Mouse (Mus musculus) MEL (cell line): ENCODE data around the gene Szt2. TPM values are rescaled to one million over a fixed set of nuclear protein-coding genes. Genes with fewer than 3 reads are reported as not detected.

Experiments
- DNase-seq: peaks from one replicate; pipeline ENCODE4 v3.0.0; 2011; ENCODE audit warnings: low read depth, low spot score
- H3K27ac ChIP-seq: 2 replicates; pipeline ENCODE4 v1.5.1; 2012; ENCODE audit warnings: low read depth, mild to moderate bottlenecking, control low read depth, low read length, moderate library complexity; ENCODE audit not compliant: control insufficient read depth
- H3K27me3 ChIP-seq, 2 experiments: fragments of 150-350 bp in 1 of 2; sonication (generic) in 1 of 2; 2 replicates each; pipeline ENCODE4 v1.6.1; 2012; ENCODE audit warnings: low read length in 2 of 2, mild to moderate bottlenecking in 2 of 2, improper control_type of control experiment in 1 of 2, moderate library complexity in 1 of 2; ENCODE audit not compliant: insufficient read depth in 2 of 2, control insufficient read depth in 1 of 2
- H3K36me3 ChIP-seq, 2 experiments: 2 replicates each; pipeline ENCODE4 v1.6.1; 2012 to 2014; ENCODE audit warnings: low read length in 2 of 2, improper control_type of control experiment in 1 of 2, inconsistent platforms in 1 of 2, mild to moderate bottlenecking in 1 of 2; ENCODE audit not compliant: insufficient read depth in 2 of 2, control insufficient read depth in 1 of 2
- H3K4me1 ChIP-seq, 2 experiments: fragments of 150-350 bp in 1 of 2; sonication (generic) in 1 of 2; 2 replicates each; pipeline ENCODE4 v1.6.1; 2012; ENCODE audit warnings: low read length in 2 of 2, improper control_type of control experiment in 1 of 2, mild to moderate bottlenecking in 1 of 2; ENCODE audit not compliant: insufficient read depth in 2 of 2, control insufficient read depth in 1 of 2
- H3K4me3 ChIP-seq, 2 experiments: fragments of 150-350 bp in 1 of 2; sonication (generic) in 1 of 2; 2 replicates each; pipeline ENCODE4 v1.5.1; 2012; ENCODE audit warnings: low read depth in 2 of 2, low read length in 2 of 2, mild to moderate bottlenecking in 2 of 2, moderate library complexity in 2 of 2, control low read depth in 1 of 2, improper control_type of control experiment in 1 of 2; ENCODE audit not compliant: control insufficient read depth in 1 of 2, insufficient read depth in 1 of 2
- H3K79me2 ChIP-seq: 2 replicates; pipeline ENCODE4 v1.6.1; 2012; ENCODE audit warnings: mild to moderate bottlenecking, low read length, moderate library complexity; ENCODE audit not compliant: control insufficient read depth, poor library complexity, insufficient read depth
- H3K9ac ChIP-seq: 2 replicates; pipeline ENCODE4 v1.6.1; 2012; ENCODE audit warnings: low read depth, mild to moderate bottlenecking, control low read depth, low read length, moderate library complexity; ENCODE audit not compliant: control insufficient read depth, poor library complexity, severe bottlenecking
- H3K9me3 ChIP-seq: fragments of 150-350 bp; sonication (generic); replicated peaks from 2 replicates; pipeline ENCODE4 v1.6.1; 2012; ENCODE audit warnings: mild to moderate bottlenecking, low read length, improper control_type of control experiment, moderate library complexity; ENCODE audit not compliant: insufficient read depth
- ELF1 ChIP-seq: IDR thresholded peaks from 2 replicates; pipeline ENCODE4 v1.6.1; 2014; ENCODE audit warnings: low read depth, mild to moderate bottlenecking, inconsistent platforms, low read length, improper control_type of control experiment, moderate library complexity
- MEF2A ChIP-seq: IDR thresholded peaks from 2 replicates; pipeline ENCODE4 v1.6.1; 2014; ENCODE audit warnings: low read depth, mild to moderate bottlenecking, inconsistent platforms, low read length, improper control_type of control experiment; ENCODE audit not compliant: poor library complexity, insufficient replicate concordance, severe bottlenecking; ENCODE audit errors: extremely low read depth
- MXI1 ChIP-seq: IDR thresholded peaks from 2 replicates; pipeline ENCODE4 v1.6.1; 2011; ENCODE audit warnings: mild to moderate bottlenecking, low read depth, low read length, improper control_type of control experiment
- ZC3H11A ChIP-seq: IDR thresholded peaks from 2 replicates; pipeline ENCODE4 v1.6.1; 2012; ENCODE audit warnings: low read depth, mild to moderate bottlenecking, inconsistent platforms, low read length, improper control_type of control experiment
- polyA plus RNA-seq, 2 experiments: library from polyadenylated mRNA; stranded (reverse) in 1 of 2; unstranded in 1 of 2; fragments of >175 nt in 1 of 2; fragments of >200 nt in 1 of 2; gene quantifications; 2 replicates each; pipeline versions ENCODE4 v1.2.1 to v1.2.4; 2012; ENCODE audit warnings: low replicate concordance in 2 of 2, low read depth in 1 of 2; ENCODE audit not compliant: insufficient read length in 2 of 2, insufficient read depth in 1 of 2, missing spikeins in 1 of 2
- total RNA-seq: library from RNA; depleted of rRNA; stranded (reverse); fragments of 300-350 nt; gene quantifications from 2 replicates; pipeline ENCODE4 v1.2.3, GENCODE M21; 2012; rRNA removed

Gene Szt2
- total and polyA plus RNA-seq, 3 experiments, result 5.7 to 24.0 TPM; not detected in 1

DNA sequence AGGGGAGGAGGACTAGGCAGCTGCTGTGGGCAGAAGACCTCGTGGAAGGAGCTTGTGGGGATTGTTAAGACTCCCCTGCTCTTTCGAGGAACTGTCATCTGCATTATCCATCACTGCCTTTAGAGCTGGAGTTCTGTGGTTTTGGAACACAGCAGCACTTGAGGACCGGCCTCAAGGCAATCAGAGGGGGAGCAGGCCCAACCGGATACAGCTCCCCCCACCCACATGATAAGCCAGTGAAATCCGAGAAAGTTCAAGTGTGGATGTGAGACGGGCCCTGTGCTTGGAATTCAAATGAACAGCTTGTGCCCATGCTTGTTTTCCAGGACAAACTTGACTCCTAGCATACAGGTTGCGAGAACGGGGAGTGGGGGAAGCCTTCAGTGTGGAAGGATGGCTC is 93.8 kb downstream of the Szt2 start:
- no peak overlapping the region for H3K4me3 ChIP-seq
- H3K9me3 ChIP-seq, result no peaks in the 10 kb centered on the region
- no peaks in the 10 kb centered on the region for H3K4me1 ChIP-seq
- peaks cover 5 to 12% of the 10 kb centered on the region in 2 experiments for H3K27me3 ChIP-seq
- TF ChIP-seq MXI1, result no peak
- TF ChIP-seq ZC3H11A, result no peak
- TF ChIP-seq ELF1, result no peak
- TF ChIP-seq MEF2A, result no peak
- H3K9ac ChIP-seq, result no peak overlapping the region
- no peak overlapping the region for H3K27ac ChIP-seq
- H3K36me3 ChIP-seq, result no peaks in the 10 kb centered on the region
- no peak for DNase-seq
- no peaks in the 10 kb centered on the region for H3K79me2 ChIP-seq

Other genes with a start within 250 kb of the Szt2 start
- gene Kdm4a, start 229.2 kb downstream of the Szt2 start, total RNA-seq, result 31.4 and 36.8 TPM in 2 replicates
- gene Kdm4a, start 229.2 kb downstream of the Szt2 start, polyA plus RNA-seq, result 10 to 100 TPM in 1 of 2 experiments, not detected in 1; 49.6 TPM
- 0.04 TPM in 1 of 2 replicates, not detected in the other for gene Ptprf, start 117.9 kb downstream of the Szt2 start, total RNA-seq
- gene Ptprf, start 117.9 kb downstream of the Szt2 start, polyA plus RNA-seq, result not detected
- 143 and 159 TPM in 2 replicates for gene Med8, start 64 bp upstream of the Szt2 start, total RNA-seq
- 100 to 1,000 TPM in 1 of 2 experiments, 10 to 100 TPM in 1; 84.2 to 134 TPM for gene Med8, start 64 bp upstream of the Szt2 start, polyA plus RNA-seq
- gene Elovl1, start 18.8 kb upstream of the Szt2 start, total RNA-seq, result 93.5 and 134 TPM in 2 replicates
- gene Elovl1, start 18.8 kb upstream of the Szt2 start, polyA plus RNA-seq, result 100 to 1,000 TPM; 246 to 391 TPM
- gene Cdc20, start 28.1 kb upstream of the Szt2 start, total RNA-seq, result 189 and 211 TPM in 2 replicates
- gene Cdc20, start 28.1 kb upstream of the Szt2 start, polyA plus RNA-seq, result 100 to 1,000 TPM in 1 of 2 experiments, not detected in 1; 247 TPM
- 0.04 TPM in 1 of 2 replicates, not detected in the other for gene Mpl, start 48.2 kb upstream of the Szt2 start, total RNA-seq
- gene Mpl, start 48.2 kb upstream of the Szt2 start, polyA plus RNA-seq, result under 1 TPM in 1 of 2 experiments, not detected in 1; 0.04 TPM
- gene Tie1, start 80.8 kb upstream of the Szt2 start, total RNA-seq, result not detected in 2 replicates
- under 1 TPM in 1 of 2 experiments, not detected in 1; 0.03 TPM for gene Tie1, start 80.8 kb upstream of the Szt2 start, polyA plus RNA-seq
- gene 2610528J11Rik, start 117.7 kb upstream of the Szt2 start, total RNA-seq, result not detected in 2 replicates
- gene 2610528J11Rik, start 117.7 kb upstream of the Szt2 start, polyA plus RNA-seq, result not detected
- gene Tmem125, start 134.8 kb upstream of the Szt2 start, total RNA-seq, result 1.5 and 1.8 TPM in 2 replicates
- 1 to 10 TPM in 1 of 2 experiments, not detected in 1; 3.2 TPM for gene Tmem125, start 134.8 kb upstream of the Szt2 start, polyA plus RNA-seq
- gene Cfap57, start 211.5 kb upstream of the Szt2 start, total RNA-seq, result not detected in 2 replicates
- gene Cfap57, start 211.5 kb upstream of the Szt2 start, polyA plus RNA-seq, result not detected
- gene Ebna1bp2, start 211.5 kb upstream of the Szt2 start, total RNA-seq, result 313 and 357 TPM in 2 replicates
- gene Ebna1bp2, start 211.5 kb upstream of the Szt2 start, polyA plus RNA-seq, result 100 to 1,000 TPM in 1 of 2 experiments, not detected in 1; 378 TPM
- not detected in 2 replicates for gene Olfr62, start 249.7 kb upstream of the Szt2 start, total RNA-seq
- gene Olfr62, start 249.7 kb upstream of the Szt2 start, polyA plus RNA-seq, result not detected